Mouse (Mus musculus) ES-CJ7 (cell line): Measurements from ENCODE around the gene Ncor2.
A peak's percentile ranks its signal among the peaks of the same experiment; 100 is the strongest.

ENCODE experiments used
- DNase-seq: peaks from one replicate; pipeline ENCODE4 v3.0.0; 2011; ENCODE audit warnings: low read depth, low spot score

The Ncor2 gene

DNA sequence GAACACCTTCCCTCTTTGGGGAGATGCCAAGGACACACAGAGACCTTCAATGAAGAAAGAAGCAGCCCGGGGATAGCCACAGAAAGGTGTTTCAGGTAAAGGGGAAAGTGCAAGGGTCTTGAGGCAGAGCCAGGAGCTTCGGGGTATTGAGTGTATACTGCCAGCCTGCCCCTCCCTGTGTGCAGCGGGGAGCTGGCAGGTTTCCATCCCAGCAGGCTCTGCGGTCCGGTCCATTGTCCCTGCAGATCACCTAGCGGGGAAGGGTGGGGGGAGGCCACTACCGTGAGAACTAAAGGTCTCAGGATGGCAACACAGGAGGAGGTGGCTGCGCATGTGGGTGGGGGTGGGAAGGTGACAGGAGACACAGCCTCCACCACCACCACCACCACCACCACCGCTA is 12.6 kb upstream of the Ncor2 start:
- DNase-seq, result no peak

DNA sequence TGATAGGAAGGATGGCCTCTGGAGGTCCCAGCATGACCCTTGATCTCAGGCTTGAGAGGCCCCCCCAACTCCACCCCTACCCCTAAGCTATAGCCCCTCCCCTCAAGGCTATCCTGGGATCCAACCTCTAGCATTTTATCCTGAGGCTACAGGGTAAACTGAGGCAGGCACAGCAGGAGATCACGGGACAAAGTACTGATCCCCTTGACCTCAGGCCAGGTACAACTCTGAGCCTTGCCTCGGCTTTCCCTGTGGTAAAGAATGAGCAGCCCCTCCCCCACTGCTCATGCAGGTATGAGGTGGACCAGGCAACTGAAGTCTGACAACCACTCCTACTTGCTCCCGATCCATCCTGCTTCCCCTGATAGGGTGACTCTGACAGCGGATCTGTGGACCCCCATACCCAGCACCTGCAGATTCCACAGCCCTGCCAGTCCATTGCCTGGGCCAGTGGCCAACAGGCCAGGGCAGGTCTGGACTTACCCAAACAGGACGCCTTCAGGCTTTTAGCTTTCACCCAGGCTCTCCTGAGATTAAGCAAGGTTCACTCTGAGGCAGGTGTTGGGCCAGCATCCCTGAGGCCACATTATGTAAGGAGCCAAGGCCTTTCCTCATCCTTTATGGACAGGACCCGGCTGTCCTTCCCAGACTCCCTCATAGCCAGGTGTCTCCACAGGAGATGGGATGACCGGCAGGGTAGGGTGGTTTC is 11.2 kb upstream of the Ncor2 start:
- no peak for DNase-seq

DNA sequence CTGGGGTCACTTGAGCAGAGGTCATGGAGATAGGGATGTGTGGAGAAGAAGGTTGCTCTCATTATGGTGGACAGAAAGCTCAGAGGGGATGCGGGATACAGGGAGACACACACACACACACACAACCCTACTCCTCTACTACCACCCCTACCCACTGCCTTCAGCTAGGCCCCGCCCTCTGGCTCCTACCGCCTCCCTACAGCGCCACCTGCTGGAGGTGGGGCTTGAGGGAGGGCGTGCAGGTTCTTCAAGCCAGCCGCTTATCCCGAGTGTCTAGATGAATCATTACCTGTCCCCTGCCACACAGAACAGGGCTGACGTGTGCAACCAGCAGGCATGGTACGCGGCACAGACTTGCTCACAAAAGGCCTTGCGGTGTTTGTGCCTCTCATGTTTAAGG is 10.6 kb upstream of the Ncor2 start:
- peak; percentile 85 for DNase-seq

DNA sequence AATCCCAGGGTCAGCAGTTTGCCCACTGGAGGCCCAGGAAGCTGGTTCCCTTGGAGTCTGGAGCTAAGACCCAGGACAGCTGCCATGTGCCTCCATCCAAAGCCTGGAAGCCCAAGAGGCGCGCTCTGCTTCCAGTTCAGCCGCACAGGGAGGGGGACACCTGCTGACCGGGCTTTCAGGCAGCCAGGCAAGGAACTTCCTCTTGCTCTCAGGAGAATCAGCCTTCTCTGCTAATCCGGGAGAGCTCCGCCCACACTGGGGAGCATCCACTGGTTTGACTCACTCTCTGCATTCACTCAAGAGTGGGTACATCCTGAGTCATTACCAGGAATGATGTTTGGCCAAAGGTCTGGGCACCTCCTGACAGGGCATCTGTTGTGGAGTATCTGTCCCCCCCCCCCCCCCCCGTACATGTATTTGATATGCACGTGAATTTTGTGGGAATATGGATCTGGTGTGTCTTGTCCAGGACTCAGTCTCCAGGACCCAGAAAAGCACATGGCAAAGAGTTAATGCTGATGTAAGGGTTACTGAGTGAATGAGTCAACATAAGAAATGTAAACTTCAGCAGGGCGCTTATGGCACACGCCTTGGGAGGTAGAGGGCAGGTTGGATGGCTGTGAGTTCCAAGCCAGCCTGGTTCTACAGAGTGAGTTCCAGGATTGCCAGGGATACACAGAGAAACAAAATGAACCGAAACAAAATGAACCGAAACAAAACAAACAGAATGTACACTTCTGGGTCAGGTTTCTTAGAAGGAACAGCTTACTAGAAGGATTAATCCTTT is 10.0 kb upstream of the Ncor2 start:
- DNase-seq, result no peak

DNA sequence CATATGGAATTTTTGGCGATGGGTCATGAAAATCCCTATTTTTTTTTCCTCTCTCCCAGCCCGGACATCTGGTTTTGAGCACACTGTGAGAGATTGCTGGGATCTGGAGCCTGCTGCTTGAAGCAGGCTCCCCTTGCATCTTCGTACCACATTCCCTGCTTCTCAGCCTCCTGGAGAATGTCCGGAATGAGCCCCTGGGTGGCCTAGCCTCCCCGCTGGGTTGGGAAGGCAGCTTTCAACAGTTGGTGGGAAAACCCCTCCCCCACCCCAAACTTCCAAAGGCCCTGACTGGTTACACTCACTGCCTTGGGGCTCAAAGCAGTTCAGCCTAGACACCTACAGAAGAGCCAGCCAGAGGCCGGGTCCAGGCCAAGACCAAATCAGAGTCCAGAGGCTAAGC is 5.8 kb upstream of the Ncor2 start:
- DNase-seq, result peak; percentile 84

DNA sequence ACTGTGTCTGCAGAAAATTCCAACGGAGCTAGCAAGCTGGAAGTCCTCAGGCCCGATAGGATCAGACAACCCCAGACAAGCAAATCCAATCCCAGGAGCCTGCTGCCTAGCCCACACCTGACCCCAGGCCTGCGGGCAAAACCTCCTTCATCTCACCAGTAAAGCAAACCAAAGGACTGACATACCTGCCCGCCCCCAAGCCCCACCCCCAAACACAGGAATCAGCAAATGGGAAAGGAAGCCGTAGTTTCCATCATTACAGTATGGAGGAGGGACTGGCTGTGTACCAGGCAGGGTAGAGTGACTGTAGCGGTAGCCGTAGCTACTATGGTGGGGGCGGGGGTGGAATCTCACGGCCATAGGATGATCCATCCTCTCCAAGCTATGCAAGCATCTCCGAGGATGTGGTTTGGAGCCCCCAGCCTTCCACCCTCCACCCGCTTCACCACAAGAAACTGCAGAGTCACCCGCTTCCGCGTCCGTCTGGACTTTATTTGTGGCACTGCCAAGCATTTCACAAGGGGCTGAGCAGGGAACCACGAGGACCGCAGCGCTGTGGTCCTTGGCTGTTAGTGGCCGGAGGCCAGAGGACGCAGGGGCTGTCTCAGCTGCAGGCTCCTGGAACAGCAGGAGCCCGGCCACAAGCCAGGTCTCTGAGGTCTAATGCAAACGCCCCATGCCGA is 4.4 kb upstream of the Ncor2 start:
- DNase-seq, result peak; percentile 47

DNA sequence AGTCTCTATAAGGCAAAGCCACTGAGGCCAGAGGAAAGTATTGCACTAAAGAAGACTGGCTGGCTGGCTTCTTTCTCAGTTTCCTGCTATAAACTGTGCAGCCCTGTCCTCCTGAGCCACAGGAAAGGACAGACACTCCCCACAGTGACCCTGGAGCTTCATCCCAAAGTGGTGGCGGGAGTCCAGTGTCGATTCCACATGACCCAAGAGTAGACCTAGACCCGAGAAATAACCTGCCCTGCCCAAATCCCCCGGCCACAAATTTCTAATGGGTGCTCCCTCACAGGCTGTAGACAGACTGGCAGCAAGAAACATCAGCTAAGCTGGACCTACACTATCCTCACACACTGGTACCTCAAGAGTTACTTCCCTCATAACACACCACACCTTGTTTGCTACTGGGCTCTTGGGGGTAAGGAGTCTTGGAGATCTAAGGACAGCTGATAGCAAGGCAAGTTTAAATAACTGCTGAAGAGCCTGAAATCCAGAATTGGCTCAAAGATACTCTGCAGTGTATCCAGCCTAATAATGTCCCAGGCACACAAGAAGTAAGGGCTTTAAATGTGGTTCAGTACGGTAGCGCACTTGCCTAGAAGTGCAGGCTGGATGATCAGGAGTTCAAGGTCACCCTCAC is 1.7 kb upstream of the Ncor2 start:
- DNase-seq, result no peak

DNA sequence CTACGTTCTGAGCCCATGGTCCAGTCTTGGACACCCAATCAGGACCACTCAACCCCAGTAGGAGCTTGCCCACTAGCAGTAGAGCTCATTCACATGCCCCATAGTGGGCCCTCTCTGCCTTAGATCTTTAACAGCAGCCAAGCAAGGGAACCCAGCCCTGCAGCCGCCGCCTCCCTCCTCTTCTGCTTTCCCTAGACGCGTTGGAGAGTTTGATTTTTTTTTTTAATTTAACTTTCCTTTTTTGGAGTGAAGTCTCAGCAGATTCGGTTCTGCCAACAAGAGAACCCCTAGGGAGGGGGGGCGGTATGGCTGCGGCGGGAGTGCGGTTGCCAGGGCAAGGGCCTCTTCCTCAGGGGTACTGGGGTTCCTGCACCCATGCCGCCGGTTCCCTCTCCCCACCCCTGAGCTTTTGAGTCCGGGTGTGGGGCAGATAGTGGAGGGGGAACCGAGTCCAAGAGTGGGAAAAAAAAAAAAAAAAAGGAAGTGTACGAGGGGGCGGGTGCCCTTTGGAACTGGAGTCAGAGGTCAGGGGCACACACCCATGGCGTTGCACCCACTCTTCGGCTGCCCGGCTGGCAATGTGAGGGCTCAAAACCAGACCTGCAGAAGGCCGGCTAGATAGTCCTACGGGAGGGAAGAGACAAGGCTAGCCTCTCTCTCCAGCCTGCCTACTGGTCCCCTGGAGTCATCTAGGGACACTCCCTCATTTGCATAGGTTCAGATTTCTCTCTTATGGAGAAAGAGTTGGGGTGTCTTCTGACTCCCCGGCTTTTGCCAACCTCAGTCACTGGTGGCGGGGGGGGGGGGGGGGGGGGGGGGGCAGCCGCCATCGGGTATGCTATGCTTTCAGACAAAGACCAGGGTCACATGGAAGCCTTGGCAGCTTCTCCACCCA is 963 bp upstream of the Ncor2 start:
- DNase-seq, result no peak

DNA sequence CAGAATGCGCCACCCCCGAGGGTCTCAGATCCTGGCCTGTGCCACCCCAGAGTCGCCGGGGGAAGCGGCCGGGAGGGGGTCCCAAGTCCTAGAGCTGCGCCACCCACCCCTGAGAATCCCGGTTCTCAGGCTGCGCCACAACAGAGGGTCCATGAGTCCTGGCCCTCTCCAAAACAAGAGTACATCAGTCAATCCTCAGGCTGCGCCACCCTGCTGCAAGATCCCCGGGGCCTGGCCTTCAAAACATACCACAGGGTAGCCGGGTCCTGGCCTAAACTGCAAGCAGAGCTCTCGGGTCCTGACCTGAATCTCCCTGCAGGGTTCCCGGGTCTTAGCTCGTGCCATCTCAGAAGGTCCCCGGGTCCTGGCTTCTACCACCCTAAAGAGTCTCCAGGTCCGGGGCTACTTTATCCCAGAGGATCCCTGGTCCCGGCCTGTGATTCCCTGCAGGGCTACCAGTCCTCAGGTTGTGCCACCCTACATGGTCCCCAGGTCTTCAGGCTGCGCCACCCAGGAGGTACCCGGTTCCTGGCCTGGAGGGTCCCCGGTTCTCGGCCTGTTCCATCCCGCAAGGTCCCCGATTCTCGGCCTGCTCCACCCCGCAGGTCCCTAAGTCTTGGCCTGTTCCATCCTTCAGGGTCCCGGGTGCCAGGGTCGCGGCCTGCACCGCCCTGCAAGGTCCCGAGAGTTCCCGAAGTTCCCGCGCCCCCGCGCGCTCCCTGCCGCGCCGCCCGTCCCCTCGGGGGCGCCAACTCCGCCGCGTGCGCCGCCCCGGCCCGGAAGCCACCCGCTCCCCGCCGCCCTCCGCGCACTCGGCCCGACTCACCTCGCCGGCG is 630 bp downstream of the Ncor2 start:
- no peak for DNase-seq

DNA sequence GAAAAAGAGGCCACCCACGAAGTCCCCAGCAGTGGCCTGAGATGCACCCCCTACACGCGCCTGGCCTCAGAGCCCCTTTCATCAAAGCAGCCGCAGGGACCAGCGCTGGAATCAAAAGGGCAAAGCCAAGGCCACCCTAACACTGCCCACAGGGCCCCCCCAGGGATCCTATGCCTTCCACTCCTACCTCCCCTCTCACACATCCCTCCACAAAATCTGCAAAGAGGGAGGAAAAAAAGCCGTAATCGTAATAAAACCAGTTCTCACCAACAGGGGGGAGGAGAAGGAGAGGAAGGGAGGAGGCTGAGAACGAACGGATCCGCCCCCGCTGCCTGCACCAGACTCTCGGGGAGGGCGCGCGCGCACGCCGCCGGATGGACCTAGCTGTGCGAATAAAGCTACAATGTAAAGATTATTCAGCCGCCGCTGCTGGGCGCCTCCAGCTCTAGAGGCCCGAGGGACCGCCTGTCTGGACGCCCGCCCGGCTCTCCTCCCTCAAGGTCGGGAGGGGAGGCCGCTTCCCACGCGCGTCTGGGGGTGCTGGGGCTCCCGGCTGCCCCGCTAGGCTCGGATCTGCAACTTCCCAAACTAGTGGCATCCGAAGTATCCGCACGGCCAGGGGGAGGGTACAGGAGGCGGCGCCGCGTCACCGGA is 1.4 kb downstream of the Ncor2 start:
- peak; percentile 79 for DNase-seq

DNA sequence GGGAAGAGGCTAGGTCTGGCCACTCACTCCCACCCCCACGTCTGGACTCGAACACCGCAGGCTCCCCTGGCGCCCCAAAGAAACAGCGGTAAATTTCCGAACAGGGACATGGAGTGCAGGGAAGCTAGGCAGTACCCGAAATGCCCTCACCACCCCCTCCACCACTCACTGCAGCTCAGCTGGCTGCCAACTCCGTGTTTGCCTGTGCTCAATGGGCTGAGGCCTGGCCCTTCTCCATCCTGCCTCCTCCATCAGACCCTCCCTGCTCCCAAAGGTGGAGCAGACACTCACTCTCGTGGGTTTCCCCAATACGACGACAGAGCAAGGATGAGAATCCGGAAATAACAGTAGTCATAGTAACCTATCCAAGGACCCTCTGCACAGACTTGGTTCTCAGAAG is 2.2 kb downstream of the Ncor2 start:
- no peak for DNase-seq

DNA sequence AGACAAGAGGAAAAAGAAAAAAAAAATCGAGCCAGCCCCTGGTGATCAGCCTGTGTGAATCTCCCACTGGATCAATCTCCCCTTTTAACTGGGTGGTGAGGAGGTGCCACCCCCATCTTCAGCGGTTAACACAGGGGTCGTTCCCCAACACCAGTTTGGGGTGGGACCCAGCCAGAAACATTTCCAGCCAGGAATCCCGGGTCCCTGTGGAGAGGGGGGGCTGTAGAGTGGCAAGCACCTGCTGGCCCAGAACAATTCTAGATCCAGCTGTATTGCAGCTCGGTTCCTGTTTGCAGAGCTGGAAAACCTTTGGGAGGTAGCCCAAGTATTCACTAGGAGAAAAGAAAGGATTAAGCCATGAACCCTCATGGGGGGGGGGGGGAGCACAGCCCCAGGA is 2.7 kb downstream of the Ncor2 start:
- DNase-seq, result no peak

DNA sequence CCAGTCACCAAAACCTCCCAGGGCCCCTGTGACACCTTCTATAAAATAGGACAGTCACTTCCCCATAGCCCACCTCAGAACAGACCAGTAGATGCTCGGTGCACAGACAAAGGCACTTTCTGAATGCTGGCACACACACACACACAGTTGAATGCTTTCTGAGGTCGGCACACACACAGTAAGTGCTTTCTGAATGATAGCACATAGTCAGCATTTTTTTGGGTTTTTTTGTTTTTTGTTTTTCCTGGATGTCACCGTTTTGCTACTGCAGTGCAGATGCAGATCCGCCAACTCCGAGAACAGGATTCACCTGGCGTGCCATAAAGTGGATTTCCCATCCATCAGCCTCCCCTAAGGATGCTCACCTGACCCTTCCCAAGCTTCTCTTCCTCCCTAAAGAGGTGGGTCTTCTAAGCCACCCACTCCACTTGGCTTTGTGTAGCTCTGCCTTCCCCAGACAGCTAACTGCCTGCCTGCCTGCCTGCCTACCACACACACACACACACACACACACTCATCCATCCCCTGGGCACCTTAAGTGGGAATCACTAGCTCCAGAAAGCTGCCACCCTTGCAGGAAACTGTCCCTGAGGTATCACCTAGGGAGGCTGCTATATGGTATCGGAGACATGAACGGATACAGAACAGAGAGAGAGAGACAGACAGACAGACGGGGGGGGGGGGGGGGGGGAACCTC is 3.2 kb downstream of the Ncor2 start:
- DNase-seq, result no peak

DNA sequence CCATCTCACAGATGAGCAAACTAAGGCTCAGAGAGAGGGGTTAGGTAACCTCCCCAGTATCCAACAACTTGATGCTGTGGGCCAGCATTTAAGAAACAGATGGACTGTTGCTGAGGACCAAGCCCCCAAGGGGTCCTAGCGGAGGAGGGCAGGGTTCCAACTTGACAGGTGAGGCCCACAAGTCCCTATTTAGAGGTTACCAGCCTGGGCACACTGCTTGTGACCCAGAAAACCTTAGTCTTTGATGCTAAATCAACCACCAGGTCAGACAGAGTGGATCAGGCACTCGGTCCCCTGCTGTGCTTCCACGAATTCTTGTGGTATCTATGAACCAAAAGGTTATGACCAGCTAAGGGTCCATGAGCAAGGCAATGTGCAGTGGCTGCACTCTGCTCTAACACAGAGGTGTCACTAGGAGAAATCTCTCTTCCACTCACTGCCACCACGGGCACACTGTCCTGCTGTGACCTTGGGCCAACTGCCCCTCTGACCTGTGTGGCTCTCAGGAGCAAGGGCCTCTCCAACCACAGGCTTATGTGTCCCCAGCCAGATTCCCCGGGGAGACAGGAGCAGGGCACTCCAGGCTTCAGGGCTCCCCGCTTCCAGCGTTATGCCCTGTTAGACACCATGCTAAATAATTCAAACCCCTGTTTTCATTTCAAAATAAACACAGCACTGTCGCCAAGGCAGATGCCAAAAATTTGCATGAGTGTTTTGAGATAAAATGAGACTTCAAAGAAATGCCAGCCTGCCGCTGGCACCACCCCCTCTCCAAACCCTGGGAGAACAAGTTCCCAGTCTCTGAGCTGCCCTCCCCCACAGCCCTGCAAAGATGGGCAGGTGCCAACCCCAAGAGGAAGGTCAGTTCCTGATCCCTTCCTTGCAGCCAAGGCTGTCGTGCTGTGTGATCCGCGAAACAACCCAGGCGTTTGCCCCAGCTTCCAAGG is 4.0 kb downstream of the Ncor2 start:
- DNase-seq, result no peak

DNA sequence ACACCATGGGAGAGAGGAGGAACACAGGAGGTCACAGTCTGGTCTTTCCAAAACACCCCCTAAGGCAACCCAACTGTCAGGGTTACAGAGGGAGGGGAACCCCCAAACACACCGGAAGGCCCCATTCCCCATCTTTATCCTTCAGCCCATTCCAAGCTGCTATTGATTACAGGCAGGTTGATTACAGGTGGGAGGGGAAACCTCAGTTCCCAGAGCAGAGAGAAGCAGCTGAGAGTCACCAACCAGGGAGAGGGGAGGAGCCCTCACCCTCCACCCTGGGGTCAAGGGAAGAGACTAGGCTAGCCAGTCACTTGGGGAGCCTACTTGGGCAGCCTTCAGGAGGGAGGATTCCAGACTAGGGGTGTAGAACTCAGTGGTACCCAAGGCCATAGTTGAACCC is 5.2 kb downstream of the Ncor2 start:
- no peak for DNase-seq

DNA sequence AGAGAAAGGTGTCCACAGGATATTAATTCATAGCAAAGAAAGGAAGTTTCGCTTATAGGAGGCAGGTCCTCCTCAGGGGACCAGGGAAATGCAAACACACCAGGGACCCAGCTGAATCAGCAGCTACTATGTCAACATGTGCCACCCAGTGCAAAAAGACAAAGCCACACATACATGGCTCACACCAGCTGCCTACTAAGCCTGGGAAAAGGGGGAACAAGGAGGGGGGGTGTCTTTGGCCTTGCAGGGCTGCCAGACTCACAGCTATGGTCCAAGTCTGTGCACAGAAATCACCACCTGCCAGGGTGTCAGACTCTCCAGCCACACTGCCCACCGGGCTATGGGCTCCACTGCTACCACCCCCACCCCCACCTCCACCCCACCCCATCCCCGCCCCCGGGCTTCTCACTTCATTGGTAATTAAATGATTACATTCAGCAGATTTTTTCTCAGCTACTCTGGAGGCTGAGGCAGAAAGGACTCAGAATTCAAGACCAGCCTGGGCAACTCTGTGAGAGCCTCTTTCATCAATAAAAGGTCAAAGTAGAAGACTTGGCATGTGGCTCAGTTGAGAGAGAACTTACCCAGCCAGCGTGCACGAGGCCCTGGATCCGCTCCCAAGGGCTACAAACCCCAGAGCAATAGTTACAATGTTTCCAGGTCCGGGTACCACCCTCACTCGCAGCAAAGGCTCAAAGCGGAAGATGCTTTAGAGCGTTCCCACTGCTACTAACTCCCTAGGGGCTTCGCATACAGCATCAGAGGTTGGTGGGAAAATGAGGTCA is 6.0 kb downstream of the Ncor2 start:
- DNase-seq, result no peak

DNA sequence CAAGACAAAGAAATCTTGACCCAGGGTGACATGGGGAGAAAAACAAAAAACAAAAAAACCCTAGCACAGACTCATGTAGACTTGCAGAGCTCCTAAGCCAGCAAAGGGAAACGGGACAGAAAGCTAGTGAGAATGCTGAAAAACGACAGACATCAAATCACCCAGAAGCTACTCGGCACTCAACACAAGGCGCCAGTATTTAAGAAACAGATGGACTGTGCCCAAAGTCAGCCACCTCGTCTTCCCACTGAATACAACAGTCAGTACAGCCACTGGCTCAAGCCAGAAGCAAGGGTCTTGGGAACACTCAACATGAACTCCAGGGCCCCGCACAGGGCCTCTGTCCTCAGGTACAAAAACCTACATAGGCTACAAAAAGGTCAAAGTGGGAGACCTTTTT is 7.8 kb downstream of the Ncor2 start:
- no peak for DNase-seq
